Mouse (Mus musculus): ENCODE data around the gene Ppfibp1.

Ppfibp1 gene

DNA sequence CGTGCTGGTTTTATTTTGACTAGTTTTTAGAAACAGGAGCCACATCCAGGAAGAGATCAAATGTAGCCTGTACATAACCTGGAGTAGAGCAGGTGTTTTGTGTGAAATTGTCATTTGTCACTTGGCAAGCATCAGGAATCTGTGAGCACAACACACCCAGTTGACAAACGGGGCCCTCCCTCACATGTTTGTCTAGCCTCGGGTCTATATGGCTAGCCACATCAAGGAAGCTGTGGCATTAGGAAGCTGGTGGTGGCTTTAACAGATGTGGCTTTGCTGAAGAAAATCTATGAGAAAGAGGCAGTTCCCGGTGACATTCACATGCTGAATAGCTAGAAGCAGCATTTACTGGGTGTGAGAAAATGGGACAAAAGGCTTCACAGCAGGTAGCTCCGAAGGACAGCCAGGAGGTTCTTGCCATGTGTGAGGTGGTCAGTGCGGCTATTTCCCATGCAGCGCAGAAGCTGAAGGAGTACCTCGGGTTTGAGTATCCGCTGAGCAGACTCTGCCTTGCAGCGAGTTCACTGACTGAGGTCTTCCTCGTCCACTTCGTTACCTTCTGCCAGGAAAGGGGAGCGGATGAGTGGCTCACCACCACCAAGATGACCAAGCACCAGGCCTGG, 144.1 kb downstream of the Ppfibp1 start, which contains the start of gene Rep15:
TSS of gene Rep15 (plus strand) at position 282 of the 623 bp plus-strand sequence.
- in situ Hi-C loops (cut with MseI, MboI) = no loop called here

DNA sequence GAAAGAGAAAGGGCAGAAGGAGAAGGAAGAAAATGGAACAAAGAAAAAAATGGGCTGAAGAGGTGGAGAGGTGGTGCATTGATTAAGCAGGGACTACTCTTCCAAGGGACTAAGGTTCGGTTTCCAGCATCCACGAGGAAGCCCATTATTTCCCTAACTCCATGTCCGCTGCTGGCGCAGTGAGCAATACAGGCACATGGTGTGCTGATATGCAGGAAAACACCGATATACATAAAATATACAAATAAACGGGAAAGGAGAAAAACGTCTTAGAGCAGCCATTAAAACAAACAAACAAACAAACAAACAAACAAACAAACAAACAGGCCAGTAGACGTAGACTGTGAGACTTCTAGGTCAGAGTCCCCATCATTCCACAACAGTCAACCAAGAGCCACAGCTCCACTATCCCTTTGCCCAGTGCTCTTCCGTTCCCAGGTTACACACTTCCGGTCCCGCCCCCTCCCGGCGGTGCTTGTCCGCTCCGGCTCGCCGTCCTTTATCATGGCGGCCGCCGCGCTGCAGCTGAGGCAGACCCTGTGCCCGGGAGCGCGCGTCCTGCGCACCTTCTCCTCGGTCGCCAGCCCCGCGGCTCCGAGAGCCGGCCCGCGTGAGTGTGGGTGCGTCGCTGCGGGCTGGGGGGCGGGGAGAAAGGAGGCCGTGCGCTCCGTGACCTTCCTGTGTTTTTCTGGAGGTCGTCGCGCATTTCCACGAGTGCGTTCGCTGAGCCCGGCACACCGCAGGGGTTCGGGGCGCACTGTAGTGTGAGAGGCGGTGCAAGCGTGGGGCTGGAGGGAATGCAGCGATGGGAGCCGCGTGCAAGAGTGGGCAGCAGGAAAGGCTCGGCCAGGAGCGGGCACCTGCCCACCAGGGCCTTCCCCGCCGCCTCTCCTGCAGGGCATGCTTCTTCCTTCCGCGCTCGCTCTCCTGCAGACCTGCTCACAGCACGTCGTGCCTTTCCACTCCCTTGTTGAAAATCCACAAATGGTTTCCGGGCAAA, 154.3 kb downstream of the Ppfibp1 start, which contains the start of gene Mrps35:
TSS of gene Mrps35 (plus strand) at position 474 of the 1,000 bp plus-strand sequence.
- in situ Hi-C loops (cut with MseI, MboI) = no loop called here

DNA sequence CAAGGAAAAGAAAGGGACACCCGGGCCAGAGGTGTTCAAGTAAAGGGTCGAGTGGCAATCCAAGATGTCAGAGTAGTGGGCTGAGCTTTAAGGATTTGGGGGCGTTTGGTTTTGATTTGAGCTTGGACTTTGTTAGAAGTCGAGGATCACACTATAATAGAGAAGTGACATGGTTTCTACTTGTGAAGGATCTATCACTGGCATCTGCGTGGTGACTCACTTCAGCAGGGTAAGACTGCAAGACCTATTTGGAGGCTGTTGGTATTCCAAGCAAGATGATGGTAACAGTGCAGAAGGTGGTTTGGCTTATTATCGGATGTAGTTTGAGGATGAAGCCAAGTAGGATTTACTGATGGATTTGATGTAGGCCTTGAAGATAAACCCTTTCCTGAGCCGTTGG, 155.3 kb downstream of the Ppfibp1 start:
- in situ Hi-C loops (cut with MseI, MboI) = no loop called here

DNA sequence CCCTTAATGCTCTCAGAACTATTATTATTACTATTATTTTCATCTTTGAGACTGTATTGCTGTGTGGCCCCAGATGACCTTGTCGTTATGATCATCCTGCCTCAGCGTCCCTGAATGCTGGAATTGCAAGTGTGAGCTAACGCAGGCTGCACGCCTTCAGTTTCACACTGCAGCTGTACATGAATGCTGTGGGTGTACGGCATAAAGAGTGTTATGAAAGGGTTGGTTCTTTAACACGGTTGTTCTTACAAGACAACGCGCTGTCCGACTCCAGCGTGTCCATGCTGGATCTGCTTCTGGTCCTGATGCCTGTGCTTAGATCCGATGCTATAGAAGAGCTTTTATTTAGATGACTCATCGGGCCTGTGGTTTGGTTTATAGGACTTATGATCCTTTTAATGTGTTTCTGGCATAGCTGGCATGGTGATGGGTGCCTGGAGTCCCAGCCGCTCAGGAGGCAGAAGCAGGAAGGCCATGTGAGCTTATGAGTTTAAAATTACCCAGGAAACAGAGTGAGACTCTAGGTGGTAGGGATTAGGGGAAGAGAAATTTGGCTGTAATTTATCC, 161.0 kb downstream of the Ppfibp1 start:
- in situ Hi-C loops (cut with MseI, MboI) = no loop called here

DNA sequence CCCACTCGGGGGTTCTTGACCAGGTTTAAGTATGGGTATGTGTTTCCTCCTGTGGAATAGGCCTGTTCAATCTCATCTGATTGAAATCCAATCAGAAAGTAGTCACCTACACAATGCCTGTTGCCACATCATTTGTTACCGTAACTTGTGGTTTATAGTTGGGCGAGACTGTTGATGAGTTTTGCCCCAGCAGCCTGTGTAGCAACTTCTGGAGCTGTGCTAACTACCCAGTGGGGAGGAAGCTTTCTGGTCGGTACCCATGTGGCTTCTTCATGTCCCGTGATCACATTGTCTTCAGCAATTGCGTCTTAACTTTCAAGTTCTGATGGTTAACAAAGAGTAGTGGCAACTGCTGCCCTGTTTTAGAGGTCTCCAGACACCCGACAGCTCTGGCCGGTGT, 163.4 kb downstream of the Ppfibp1 start:
- in situ Hi-C loops (cut with MseI, MboI) = no loop called here

DNA sequence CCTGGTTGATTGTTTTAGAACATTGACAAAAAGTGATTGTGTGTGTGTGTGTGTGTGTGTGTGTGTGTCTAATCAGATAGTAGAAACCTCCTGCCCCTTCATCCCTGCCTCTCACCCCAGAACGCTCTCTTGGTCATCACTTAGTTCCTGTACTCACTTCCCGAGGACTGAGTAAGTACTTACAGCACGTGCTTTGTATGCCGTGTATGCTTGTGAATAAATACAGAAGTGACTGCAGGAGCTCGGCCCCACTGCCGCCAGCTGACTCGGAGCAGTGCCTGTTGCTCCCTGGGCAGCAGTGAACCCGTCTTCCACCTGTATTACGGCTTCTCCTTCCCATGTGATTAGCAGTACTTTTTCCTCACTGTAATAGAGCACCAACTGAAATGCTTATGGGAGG, 164.2 kb downstream of the Ppfibp1 start:
- in situ Hi-C loops (cut with MseI, MboI) = no loop called here

DNA sequence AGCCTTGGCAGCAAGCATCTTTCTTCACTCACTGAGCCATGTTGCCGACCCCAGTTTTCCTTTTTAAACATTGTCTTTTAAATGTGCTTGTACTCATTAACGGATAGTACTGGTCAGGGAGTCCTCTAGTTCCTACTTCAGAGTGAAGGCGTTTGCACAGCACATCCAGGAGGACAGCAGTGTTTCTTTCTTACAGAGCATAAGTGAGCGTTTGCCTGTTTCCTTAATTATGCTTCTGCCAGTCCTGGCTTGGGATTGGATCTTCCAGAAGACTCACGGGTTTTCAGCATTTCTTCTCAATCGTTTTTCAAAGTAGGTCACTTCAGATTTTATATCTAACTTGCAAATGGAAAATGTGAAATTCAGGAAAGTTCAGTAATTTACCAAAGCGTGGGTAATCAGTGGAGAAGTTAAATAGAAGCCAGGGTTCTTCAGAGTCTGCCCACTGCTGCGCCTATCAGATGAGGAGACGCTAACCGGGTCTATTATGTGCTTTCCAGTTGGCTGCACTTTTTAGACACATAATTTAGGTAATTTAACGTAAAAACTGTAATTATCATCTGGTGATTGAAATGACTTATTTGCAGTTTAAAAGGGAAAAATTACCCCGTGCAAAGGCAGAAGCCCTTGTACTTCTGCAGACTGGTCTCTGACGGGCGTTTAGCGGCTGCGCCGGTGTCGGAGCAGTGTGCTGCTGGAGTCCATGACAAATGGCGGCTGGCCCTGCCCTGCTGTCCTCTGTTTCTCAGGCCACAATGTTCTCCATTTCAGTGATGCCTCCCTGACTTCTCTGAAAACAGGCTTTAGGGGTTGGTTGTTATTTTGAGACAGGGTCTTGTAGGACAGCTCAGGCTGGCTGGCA, 165.7 kb downstream of the Ppfibp1 start:
- in situ Hi-C loops (cut with MseI, MboI) = no loop called here

DNA sequence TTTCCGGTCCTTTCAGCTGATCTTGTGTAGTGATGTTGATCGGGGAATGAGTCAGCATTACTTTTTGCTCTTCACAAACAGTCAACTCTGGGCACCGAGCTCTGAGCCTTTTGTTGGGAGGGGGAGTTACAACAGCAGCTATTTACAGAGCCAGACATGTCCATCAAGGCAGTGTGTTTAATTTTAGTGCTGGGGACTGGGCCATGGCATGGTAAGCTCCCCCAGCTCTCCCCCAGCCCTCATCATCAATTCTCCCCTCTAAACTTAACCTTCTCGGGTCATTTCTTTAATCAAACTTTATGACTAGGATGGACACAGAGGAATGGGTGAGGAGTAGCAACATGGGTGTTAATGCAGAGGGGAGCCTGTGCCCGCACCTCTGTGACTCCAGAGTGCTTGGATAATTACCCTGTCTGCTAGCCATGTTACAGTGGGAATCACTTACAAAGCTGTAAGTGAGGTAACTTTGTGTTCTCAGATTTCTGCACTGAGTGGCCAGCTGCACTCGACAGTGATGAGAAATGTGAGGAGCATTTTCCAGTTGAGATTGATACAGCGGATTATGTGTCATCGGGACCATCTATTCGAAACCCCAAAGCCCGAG, 167.2 kb downstream of the Ppfibp1 start:
- in situ Hi-C loops (cut with MseI, MboI) = no loop called here

DNA sequence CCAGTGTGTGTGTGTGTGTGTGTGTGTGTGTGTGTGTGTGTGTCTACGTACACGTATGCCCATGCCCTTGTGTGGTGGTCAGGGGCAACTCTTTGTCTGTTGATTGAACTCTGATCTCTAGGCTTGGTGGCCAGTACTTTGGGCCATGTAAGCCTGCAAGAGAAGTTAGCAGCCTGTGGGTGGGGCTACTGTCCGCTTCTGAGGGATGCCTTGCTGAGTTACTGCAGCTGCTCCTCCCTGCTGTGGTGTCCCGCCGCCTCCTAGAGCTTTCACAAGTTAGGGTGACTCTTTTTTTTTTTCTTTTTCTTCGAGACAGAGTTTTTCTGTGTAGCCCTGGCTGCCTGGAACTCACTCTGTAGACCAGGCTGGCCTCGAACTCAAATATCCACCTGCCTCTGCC, 171.0 kb downstream of the Ppfibp1 start:
- in situ Hi-C loops (cut with MseI, MboI) = no loop called here

DNA sequence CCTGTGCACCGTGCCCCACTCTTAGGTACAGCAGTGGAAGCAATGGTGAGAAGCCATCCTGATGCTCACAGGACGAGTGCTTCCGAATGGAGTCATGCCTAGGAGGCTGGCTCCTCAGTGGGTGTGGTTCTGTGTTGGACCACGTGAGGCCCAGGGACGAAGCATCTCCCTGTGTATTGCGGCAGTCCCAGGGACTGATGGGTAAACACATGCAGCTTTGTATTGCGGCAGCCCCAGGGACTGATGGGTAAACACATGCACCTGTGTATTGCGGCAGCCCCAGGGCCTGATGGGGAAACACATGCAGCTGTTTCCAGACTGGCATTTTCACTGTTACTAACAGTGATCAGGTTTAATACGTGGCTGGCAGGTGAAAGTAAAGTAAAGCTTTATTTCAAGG, 173.3 kb downstream of the Ppfibp1 start:
- in situ Hi-C loops (cut with MseI, MboI) = no loop called here

DNA sequence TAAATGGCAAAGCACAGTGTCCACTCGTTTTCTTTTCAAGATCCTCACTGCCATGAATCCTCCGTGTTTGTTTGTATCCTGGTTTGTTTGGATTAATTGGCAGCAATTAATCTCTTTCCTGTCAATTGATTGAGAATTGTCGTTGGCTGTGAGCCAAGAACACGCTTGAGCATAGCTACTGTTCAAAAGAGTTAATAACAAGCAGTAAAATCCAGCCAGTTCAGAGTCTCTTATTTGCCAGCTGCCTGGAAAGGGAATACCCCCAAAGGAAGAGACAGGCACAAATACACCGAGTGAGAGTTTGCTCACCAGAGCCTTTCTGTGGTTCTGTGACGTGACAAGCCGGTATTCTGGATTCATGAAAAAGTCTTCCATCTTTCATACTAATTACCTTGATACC, 173.7 kb downstream of the Ppfibp1 start:
- in situ Hi-C loops (cut with MseI, MboI) = no loop called here

DNA sequence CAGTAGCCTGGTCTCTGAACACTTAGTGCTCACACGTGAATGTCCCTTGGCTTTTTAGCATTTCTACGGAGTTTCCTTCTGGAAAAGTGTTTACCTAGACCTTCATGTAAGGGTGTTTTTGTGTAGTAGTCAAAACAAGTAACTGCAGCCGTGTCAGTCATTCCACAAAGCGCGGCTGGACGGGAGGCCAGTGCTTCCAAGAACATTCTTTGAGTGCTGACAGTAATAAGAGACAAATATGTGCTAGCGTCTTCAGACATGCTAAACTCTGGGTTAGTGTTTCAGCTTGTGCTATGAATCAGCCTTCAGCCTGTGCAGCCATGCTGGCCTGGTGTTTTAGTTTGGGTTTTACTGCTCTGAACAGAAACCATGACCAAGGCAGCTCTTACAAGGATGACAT, 174.4 kb downstream of the Ppfibp1 start:
- in situ Hi-C loops (cut with MseI, MboI) = no loop called here

DNA sequence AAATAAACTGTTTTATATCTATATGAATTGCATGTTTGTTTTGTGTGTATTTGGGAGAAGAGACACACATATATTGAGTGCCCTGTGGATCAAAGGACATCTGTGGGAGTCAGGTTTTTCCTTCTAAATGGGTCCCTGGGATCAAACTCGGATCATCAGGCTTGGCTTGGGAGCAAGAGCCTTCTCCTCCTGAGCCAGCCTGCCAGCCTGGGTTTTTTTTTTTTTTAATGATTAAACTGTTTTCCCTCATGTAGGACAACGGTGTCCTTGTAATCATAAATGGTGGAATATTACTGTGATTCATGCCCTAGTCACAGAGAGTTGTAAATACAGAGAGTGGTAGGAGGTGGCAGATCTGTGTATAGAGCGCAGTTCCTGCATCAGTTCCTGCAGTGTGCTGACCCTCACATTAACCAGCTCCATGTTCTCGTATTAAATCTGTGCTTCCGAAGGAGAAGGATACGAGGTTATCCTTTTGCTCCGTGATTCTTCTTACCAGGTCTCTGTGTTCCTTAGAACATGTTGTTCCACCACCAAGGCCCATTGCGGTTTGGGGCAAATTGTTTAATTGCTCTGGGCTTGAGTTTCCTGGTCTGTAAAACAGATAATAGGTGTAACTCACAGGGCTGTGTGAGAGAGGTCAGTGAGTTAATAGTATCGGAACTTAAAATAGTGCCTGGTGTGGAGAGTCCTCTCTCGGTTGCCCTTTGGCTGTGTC, 176.1 kb downstream of the Ppfibp1 start:
- in situ Hi-C loops (cut with MseI, MboI) = no loop called here

DNA sequence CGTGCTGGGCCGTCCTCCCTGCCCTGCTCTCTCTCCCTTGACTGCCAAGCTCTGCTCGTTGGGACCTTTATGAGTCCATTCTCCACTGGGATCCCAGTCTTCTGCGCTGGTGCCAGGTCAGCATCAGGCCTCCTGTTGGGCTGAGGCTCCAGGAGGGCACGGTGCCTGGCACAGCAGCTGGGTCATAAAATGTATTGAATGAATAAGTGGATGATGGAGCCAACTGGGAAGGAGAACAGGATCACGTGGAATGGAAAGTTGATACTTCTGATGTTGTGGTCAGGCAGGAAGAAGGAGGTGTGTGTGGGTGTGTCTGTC, 176.6 kb downstream of the Ppfibp1 start:
- in situ Hi-C loops (cut with MseI, MboI) = no loop called here

DNA sequence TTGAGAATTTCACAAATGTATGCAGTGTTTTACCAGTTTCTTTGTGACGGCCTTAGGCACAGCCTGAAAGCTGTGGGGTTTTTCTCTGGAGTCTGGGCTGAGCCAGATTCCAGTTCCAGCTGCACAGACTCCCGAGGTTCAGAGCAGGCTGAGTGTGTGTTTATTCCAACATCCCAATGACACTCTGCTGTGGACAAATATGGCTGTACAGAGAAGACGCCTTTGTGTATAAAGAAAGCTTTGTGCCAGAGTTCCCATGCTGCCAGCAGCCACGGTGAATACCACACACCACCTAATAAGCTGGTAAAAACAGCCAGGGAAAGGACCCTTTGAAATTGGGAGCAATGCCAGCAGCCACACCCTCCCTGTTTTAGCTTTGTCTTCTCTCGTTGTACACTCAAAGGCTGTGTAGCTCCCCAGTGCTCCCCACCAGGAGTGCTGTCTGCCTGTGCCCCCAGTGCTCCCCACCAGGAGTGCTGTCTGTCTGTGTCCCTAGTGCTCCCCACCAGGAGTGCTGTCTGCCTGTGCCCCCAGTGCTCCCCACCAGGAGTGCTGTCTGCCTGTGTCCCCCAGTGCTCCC, 187.6 kb downstream of the Ppfibp1 start:
- in situ Hi-C loops (cut with MseI, MboI) = no loop called here

DNA sequence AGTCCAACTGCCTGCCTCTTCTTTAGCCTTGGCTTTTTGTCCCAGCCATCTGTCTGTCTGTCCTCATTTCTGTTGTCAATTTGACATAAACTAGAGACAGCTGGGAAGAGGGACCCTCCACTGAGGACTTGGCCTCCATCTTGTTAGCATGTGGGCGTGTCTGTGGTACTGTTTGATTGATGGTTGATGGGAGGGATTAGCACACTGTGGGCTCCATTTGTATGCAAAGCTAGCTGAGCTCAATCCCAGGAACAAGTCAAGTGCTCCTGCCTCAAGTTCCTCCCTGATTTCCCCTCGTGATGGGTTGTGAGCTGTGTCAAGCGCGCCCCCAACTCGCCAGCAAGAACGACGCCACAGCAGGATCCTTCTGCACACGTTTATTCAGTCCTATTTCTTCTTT, 188.6 kb downstream of the Ppfibp1 start:
- in situ Hi-C loops (cut with MseI, MboI) = no loop called here

DNA sequence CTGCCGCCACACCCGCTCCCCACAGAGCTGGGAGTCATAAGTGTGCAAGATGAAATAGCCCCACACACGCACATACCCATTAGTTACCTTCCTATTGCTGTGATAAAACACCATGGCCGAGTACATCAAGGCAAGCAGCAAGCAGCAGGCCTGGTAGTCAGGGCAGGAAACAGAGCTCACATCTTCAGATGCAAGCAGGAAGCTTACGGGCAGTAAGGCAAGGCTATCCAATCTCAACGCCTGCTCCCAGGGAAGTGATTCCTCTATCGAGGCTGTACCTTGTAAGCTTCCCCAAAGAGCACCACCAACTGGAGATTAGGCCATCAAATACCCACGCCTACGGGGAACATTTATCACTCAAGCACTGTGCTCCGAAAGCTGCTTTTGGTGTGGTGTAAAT, 191.6 kb downstream of the Ppfibp1 start:
- in situ Hi-C loops (cut with MseI, MboI) = no loop called here
